Mouse (Mus musculus) liver, postnatal 0 days (tissue): ENCODE measurements at regions not wholly inside any gene's neighbourhood (a gene's known extent, or its start where the extent isn't known, plus 50 kb on each side); places are given as distances from the start of the nearest gene placed in this dataset.

Experiments used
- CTCF ChIP-seq: sonication (generic); IDR thresholded peaks from 2 replicates; pipeline ENCODE4 v1.5.1; 2016; ENCODE audit warnings: antibody characterized with exemption, low read depth
- EP300 ChIP-seq: IDR thresholded peaks from 2 replicates; pipeline ENCODE4 v1.6.1; 2016; ENCODE audit warnings: antibody characterized with exemption, low read depth, mild to moderate bottlenecking

- no peak for TF ChIP-seq CTCF
- no peak for TF ChIP-seq EP300
These were observed 132.1 kb upstream of the Inhba start for GRCm38 (mm10) chr13:15879576-15879975.
